Mouse (Mus musculus) adrenal gland, postnatal 10 days (tissue): Measurements from ENCODE around the gene Gm9117. TPM values are rescaled to one million over a fixed set of nuclear protein-coding genes. Genes with fewer than 3 reads are reported as not detected.
"Not testable (repeated sequence)": the region's sequence is repeated elsewhere in the genome, so short reads cannot be mapped to it uniquely, and the experiment has no call there.

Experiments
- DNase-seq: peaks from one replicate; pipeline ENCODE4 v3.0.0; 2021; ENCODE audit warnings: mixed read lengths
- long read RNA-seq, 2 experiments: library from polyadenylated mRNA; stranded (forward); transcript quantifications; one replicate each; pipeline ENCODE4 v2.0.0; 2021
- total RNA-seq, 2 experiments: library from RNA; stranded (reverse); gene quantifications; 2 replicates each; pipeline ENCODE4 v1.2.3; 2021

Gm9117 gene
- not detected for total RNA-seq
- long read RNA-seq, experiment 1, result 0 reads
- long read RNA-seq, experiment 2, result 0 reads

- not testable (repeated sequence) for DNase-seq
Observed at GRCm38 (mm10) chr3:93943443-93943842, at the start of gene Gm9117. Gm9117 (minus strand) TSS chr3:93943543.

GRCm38 (mm10) chr3:93968938-93969337, 25.6 kb upstream of the Gm9117 start:
- DNase-seq, result not testable (repeated sequence)

DNA sequence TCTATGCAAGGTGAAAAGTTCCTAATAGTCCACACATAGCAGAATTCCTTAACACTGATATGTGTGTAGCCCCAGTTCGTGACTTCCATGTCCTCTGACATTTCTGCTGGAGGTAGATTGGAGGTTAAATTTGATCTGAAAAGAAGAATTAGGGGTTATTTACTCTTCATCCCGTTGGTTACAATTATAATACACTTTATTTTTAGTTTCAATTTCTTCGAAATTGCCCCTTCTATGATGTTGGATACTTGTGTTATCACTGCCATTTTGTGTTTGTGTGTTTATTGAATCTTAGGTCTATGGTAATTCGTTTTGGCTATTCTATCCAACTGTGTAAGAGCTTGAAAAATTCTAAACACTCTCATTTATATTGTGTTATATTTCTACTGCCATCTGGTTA, 17.9 kb upstream of the Gm9117 start, which contains the start of gene Tdpoz5:
Gene Tdpoz5 (minus strand): TSS at position 101 of the 400 bp plus-strand sequence.
- not testable (repeated sequence) for DNase-seq

DNA sequence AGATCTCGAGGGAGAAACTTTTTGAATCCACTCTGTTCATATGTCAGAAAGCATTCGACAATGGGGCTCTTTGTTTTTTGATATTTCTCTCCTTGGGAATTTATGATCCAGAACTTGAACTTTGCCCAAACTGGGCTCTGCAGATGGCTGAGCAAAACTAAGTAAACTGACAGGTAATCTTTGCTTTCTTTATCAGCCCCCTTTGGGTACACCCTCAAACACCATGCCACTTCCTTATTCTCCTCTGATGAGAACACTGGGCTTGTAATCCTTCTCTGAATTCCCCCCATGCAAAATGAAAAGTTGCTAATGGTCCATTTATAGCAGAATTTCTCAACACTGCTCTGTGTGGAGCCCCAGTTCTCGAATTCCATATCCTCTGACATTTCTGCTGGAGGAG, 5.0 kb downstream of the Gm9117 start:
- not testable (repeated sequence) for DNase-seq

Other genes starting within 250 kb of the Gm9117 start
- gene Gm5773, start 170.5 kb downstream of the Gm9117 start, total RNA-seq, result not detected
- not detected for gene Tdpoz4, start 147.1 kb downstream of the Gm9117 start, total RNA-seq
- gene Tdpoz3, start 117.5 kb downstream of the Gm9117 start, total RNA-seq, result not detected
- gene Tdpoz5, start 17.8 kb upstream of the Gm9117 start, total RNA-seq, result not detected
- gene Gm9125, start 111.3 kb upstream of the Gm9117 start, total RNA-seq, result not detected
- gene Gm10697, start 129.1 kb upstream of the Gm9117 start, total RNA-seq, result not detected
- not detected for gene Gm10696, start 234.7 kb upstream of the Gm9117 start, total RNA-seq